8 mouse cellular contexts compared by ENCODE assay signal in the genomic region with DNA sequence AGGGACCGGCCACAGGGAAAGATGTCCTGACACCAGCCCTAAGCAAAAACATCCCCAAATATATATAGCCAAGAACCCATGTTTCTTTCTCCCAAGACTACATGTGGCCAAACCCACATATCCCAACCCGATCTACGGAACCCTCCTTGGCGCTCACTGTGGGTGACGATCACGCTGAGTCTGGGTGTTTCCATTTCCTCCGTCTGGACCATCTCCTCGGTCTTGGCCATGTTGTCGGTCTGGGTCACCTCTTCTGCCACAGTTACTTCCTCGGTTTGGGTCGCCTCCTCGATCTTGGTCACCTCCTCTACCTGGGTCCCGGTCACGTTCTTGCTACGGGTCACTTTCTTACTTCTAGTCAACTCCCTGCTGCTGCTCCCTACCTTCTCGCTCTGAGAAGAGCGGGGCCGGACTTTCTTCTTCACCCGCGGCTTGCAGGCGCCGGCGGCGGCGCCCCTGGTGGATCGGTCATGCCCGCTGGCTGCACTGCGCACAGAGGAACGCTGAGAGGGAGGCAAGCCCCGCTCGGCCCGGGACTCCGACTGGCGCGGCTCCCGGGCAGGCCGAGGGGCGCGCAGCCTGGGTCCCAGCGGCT. TPM values are rescaled to one million over a fixed set of nuclear protein-coding genes. Genes with fewer than 3 reads are reported as not detected.
DNase-seq lines count a peak whose midpoint lies in the region; ATAC-seq and TF ChIP-seq lines count a peak whose summit lies in the region.

No protein-coding gene starts in this region.

- DNase-seq in cerebellum, adult 9-11 months, result no peak
- peak; percentile 19 for DNase-seq in right cerebral cortex, postnatal 14 days
- DNase-seq in right cerebral cortex, adult 2 months (ENCODE audit: low spot score in 2 of 2), result no peak
- DNase-seq in hindbrain, postnatal 0 days (ENCODE audit: low spot score), result no peak
- DNase-seq in adrenal gland, postnatal 4 days (ENCODE audit: low spot score in 2 of 2), result no peak
- no peak for DNase-seq in thymus, postnatal 36 days

- peaks cover 15% of the 10 kb centered on the region for H3K36me3 ChIP-seq in hindbrain, postnatal 0 days (ENCODE audit: insufficient read depth, low read length)
- H3K36me3 ChIP-seq in midbrain, embryonic 13.5 days, result peaks cover 53% of the 10 kb centered on the region

- peak overlapping the region; percentile 95 for H3K4me2 ChIP-seq in hindbrain, postnatal 0 days (ENCODE audit: low read depth, low read length)
- peak overlapping the region; percentile 67 for H3K4me2 ChIP-seq in midbrain, embryonic 13.5 days (replicated peaks)

- peak; percentile 71 for ATAC-seq in cerebellum, adult (ENCODE audit: insufficient number of reproducible peaks, low FRiP score, low TSS enrichment)
- ATAC-seq in hindbrain, postnatal 0 days, result no peak
- ATAC-seq in midbrain, embryonic 13.5 days, result peak; percentile 53; the same call in 1 of the 2 replicates

- H3K4me3 ChIP-seq in hindbrain, postnatal 0 days (ENCODE audit: low read length), result peak overlapping the region; percentile 50
- H3K4me3 ChIP-seq in midbrain, embryonic 13.5 days (replicated peaks), result peak overlapping the region; percentile 85

- peak overlapping the region; percentile 52 for H3K9ac ChIP-seq in hindbrain, postnatal 0 days (replicated peaks; ENCODE audit: low read length)
- H3K9ac ChIP-seq in midbrain, embryonic 13.5 days (replicated peaks), result peak overlapping the region; percentile 89

- H3K4me1 ChIP-seq in hindbrain, postnatal 0 days (ENCODE audit: insufficient read depth, low read length), result peaks cover 21% of the 10 kb centered on the region
- H3K4me1 ChIP-seq in midbrain, embryonic 13.5 days (replicated peaks), result peaks cover 26% of the 10 kb centered on the region

- peak overlapping the region; percentile 68 for H3K27ac ChIP-seq in hindbrain, postnatal 0 days
- peak overlapping the region; percentile 85 for H3K27ac ChIP-seq in midbrain, embryonic 13.5 days

- no peaks in the 10 kb centered on the region for H3K27me3 ChIP-seq in hindbrain, postnatal 0 days (ENCODE audit: insufficient read depth, low read length)
- no peaks in the 10 kb centered on the region for H3K27me3 ChIP-seq in midbrain, embryonic 13.5 days

- peak; percentile 41 for TF ChIP-seq CTCF in hindbrain, postnatal 0 days (IDR thresholded peaks at IDR 0.05; ENCODE audit: low read depth)

- H3K9me3 ChIP-seq in hindbrain, postnatal 0 days (ENCODE audit: low read length), result no peaks in the 10 kb centered on the region
- no peaks in the 10 kb centered on the region for H3K9me3 ChIP-seq in midbrain, embryonic 13.5 days

- WGBS in hindbrain, postnatal 0 days, result 3% methylated on average over 35 of the region's 40 CpGs
- under 1% methylated on average over 40 of the region's 40 CpGs for WGBS in midbrain, embryonic 13.5 days

RNA-seq across cellular contexts. Expression of a gene that starts 0.4 kb away (rescaled TPM):
- total RNA-seq in hindbrain, postnatal 0 days (2014; rRNA removed), result 57.1 and 78.9 TPM in 2 replicates
- polyA plus RNA-seq in hindbrain, postnatal 0 days (2015; fragmentation: Nextera tagmentation; extraction: Ambion mirVana), result 183 and 195 TPM in 2 replicates
- 182 and 186 TPM in 2 replicates for polyA plus RNA-seq in midbrain, embryonic 13.5 days (2015; fragmentation: Nextera tagmentation; extraction: Ambion mirVana)
- total RNA-seq in adrenal gland, postnatal 4 days (2021), result 100 to 1,000 TPM; 225 to 228 TPM

RNA-seq across cellular contexts. Expression of a gene that starts 0.5 kb away (rescaled TPM):
- total RNA-seq in hindbrain, postnatal 0 days (2014; rRNA removed), result 34.4 and 37.0 TPM in 2 replicates
- polyA plus RNA-seq in hindbrain, postnatal 0 days (2015; fragmentation: Nextera tagmentation; extraction: Ambion mirVana), result 131 and 137 TPM in 2 replicates
- 184 and 194 TPM in 2 replicates for polyA plus RNA-seq in midbrain, embryonic 13.5 days (2015; fragmentation: Nextera tagmentation; extraction: Ambion mirVana)
- total RNA-seq in adrenal gland, postnatal 4 days (2021), result 10 to 100 TPM; 69.0 to 76.8 TPM

RNA-seq across cellular contexts. Expression of a gene that starts 23.0 kb away (rescaled TPM):
- 51.9 and 58.6 TPM in 2 replicates for total RNA-seq in hindbrain, postnatal 0 days (2014; rRNA removed)
- 63.8 and 66.0 TPM in 2 replicates for polyA plus RNA-seq in hindbrain, postnatal 0 days (2015; fragmentation: Nextera tagmentation; extraction: Ambion mirVana)
- 107 and 109 TPM in 2 replicates for polyA plus RNA-seq in midbrain, embryonic 13.5 days (2015; fragmentation: Nextera tagmentation; extraction: Ambion mirVana)
- total RNA-seq in adrenal gland, postnatal 4 days (2021), result 100 to 1,000 TPM; 107 to 110 TPM

RNA-seq across cellular contexts. Expression of a gene that starts 27.8 kb away (rescaled TPM):
- not detected in 2 replicates for total RNA-seq in hindbrain, postnatal 0 days (2014; rRNA removed)
- polyA plus RNA-seq in hindbrain, postnatal 0 days (2015; fragmentation: Nextera tagmentation; extraction: Ambion mirVana), result not detected in 2 replicates
- not detected in 2 replicates for polyA plus RNA-seq in midbrain, embryonic 13.5 days (2015; fragmentation: Nextera tagmentation; extraction: Ambion mirVana)
- 10 to 100 TPM; 14.6 to 17.7 TPM for total RNA-seq in adrenal gland, postnatal 4 days (2021)
